Mouse (Mus musculus) spleen, postnatal 36 days (tissue): Measurements from ENCODE around the gene Olfr656.

Experiments
- DNase-seq, 2 experiments: peaks; one replicate each; pipeline ENCODE4 v3.0.0; 2022; ENCODE audit warnings: low spot score in 2 of 2, mixed read lengths in 1 of 2

The Olfr656 gene

DNA sequence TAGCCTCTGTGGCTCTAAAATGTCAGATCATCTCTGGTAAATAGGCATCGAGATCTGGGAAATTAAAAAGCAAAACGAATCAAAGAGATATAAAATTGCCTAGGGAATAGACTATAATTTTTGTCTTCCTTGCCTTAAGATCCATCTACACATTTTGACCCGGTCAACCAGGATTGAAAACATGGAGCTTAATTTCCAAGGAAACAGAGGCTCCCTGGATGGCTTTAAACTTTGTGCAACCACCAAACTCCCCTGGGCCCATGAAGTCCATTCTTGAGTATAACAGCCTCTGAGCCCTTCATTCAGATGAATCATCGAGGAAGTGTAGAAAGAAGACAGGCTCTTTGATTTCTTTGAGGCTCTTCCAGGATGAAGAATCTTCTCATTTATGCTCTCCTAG, at the start of gene Olfr656:
Olfr656 (plus strand) TSS at position 301 of the 400 bp plus-strand sequence.
- DNase-seq, result no peak

- no peak for DNase-seq
These were observed 36.7 kb upstream of the Olfr656 start, which contains the start of gene Olfr653 for GRCm38 (mm10) chr7:104577014-104577413. Olfr653 (plus strand) TSS chr7:104577314.

- DNase-seq, result no peak
These were observed 32.9 kb upstream of the Olfr656 start for GRCm38 (mm10) chr7:104580846-104581245.

DNA sequence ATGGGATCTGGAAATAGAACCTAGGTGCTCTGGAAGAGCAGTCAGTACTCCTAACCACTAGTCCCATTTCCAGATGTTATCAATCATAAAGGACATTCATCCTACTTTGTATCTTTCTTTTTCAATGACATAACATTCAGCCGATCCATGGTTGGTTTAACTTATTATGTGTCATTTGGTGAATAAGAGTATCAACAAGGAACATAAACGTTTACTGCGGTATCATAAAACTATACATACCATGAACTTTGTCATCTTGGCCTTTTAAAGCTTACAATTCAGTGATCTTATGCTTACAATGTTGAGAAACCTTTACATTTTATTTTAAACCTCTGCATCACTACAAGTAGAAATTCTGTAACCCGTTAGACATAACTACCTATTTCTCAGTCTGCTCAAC, 32.3 kb upstream of the Olfr656 start:
- DNase-seq, result no peak

DNA sequence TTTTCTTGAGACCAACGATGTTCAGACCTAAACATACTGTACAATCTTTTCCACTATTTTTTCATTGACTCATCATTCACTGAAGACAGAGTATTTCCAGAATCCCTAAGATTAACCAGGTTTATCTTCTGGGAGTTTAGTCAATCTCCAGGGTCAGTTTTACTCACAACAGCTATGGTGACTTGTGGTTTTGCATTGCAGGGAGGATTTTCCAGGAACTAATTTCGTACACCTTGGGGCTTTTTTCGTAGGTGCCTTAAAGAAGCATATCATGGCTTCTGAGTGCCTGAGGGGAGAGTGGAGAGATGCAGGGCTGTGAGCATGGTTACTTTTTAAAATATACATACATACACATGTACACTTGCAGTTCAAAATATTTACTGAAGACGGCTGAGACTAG, 27.0 kb upstream of the Olfr656 start, which contains the start of gene Olfr654:
Olfr654 (plus strand) TSS at position 301 of the 400 bp plus-strand sequence.
- DNase-seq, result no peak

DNA sequence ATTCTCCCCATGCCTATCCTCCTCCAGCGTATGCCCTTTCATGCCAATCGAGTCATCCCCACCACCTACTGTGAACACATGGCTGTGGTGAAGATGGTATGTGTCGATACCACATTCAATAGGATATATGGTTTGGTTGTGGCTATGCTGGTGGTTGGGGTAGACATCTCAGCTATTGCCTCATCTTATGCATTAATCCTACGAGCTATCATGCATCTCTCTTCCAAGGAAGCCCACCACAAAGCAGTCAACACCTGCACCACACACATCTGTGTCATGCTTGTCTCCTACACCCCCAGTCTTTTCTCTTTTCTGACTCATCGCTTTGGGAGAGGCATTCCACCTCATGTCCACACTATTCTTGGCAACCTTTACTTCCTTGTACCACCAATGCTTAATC, 25.5 kb upstream of the Olfr656 start:
- DNase-seq, result no peak

DNA sequence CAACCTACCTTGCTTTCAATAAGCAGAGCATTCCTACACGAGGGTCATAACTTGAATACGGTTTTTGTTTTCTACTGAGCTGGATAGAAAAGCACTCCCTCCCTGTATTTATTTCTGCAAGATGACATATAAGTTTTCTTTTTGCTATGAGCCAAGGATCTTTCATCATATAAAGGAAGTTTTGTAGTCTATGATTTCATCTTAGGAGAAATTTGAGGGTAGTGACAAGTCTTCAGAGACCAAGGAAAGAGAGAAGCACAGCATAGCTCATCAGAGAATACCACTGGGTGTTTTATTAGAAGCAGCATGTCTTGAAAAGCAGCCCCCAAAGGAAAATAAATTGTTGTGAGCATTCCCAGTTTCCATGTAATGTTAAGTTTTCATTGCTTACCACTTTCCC, 12.1 kb upstream of the Olfr656 start, which contains the start of gene Olfr655:
Olfr655 (minus strand) TSS at position 101 of the 400 bp plus-strand sequence.
- no peak for DNase-seq

GRCm38 (mm10) chr7:104603173-104603572, 10.6 kb upstream of the Olfr656 start:
- DNase-seq, result peak; percentile 33 to 41

GRCm38 (mm10) chr7:104604727-104605126, 9.0 kb upstream of the Olfr656 start:
- DNase-seq, result no peak

DNA sequence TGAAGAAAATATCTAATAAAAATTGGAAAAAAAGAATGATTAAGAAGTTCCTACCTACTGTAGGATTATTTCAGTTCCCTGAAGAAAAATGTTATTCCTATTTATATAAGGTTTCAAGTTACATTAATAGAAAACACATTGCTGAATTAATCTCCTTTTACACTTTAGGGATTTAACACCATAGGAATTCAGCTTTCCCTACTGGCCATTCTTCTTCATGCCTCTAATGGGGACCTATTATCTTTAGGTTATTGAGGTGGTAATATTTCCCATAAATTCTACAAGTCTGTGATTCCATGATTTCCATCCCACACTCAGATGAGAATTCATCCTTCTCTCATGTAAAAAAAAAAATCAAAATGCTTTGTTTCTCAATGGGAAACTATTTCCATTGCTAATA, 10.7 kb downstream of the Olfr656 start, which contains the start of gene Olfr657:
Olfr657 (plus strand) TSS at position 301 of the 400 bp plus-strand sequence.
- DNase-seq, result no peak

DNA sequence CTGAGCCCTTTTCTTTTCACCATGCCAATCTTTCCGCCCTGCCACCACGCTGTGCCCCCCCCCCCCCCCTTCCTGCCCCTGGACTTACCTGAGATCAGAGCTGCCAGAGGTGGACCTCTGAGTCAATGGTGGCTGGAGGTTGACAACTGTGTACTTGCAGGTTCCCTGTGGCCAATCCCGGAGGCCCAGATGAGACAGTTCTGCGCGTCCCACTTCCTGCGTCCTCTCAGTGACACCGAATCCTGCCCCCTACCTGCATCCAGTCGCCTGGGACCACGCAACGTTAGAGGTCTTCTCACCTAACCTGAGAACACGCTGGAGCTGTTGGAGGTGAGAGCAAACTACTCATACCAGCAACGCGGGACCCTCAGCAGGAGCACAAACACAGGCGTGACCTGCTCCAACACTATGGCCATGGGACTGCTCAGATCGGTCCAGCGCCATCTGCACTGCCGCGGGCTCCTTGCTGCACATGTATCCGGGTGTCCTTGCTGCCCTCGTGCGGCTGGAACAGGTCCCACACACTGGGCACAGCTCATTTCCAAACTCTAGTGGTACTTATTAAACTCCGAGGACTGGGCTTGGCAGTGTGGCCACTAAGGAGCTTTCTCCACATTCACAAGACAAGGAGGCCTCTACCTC, 33.2 kb downstream of the Olfr656 start, which contains the start of gene Olfr658:
Olfr658 (minus strand) TSS at position 465 of the 642 bp plus-strand sequence.
- peak; percentile 26 to 30 for DNase-seq

GRCm38 (mm10) chr7:104666453-104666852, 52.7 kb downstream of the Olfr656 start, which contains the start of gene Olfr659:
Olfr659 (plus strand) TSS chr7:104666753.
- DNase-seq, result no peak
